Mouse (Mus musculus) A20 (cell line): ENCODE measurements around the gene Ripply2.
"Not testable (repeated sequence)": the region's sequence is repeated elsewhere in the genome, so short reads cannot be mapped to it uniquely, and the experiment has no call there.

ENCODE experiments used
- DNase-seq: peaks from one replicate; pipeline ENCODE4 v3.0.0-alpha.2; 2011; ENCODE audit warnings: low read depth, low spot score

Gene Ripply2

DNA sequence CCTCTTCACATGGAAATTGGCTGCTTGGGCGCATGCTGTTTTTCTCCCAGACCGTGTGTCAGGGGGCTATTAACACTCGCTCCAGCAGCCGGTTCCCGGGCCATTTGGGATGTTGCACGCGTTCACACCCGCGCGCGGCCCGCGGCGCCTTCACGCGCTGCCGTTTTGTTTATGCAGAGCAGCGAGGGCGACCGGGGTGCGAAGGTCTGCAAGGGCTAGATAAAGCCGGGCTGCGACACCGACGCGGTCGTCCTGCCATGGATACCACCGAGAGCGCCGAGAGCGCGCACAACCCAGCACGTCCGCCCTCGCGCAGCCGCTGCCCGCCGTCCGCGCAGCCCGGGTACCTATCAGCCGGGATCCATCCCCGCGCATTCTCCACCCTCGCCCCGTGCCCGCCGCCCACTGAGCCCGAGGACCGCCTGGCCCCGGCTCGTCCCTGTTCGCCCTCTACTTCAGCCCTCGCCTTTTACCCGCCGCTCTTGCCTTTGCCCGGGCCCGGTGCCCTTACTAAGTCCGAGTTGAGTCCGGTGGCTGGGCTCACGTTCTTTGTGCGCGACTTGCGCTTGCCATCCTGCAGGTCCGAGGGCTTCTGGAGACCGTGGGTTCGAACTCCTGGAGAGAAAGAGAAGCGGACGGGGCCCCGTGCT lies at the start of gene Ripply2:
TSS of gene Ripply2 (plus strand) at position 250 of the 650 bp plus-strand sequence.
- DNase-seq, result no peak

- not testable (repeated sequence) for DNase-seq
Observed at GRCm38 (mm10) chr9:86972471-86972870, 42.9 kb upstream of the Ripply2 start.

GRCm38 (mm10) chr9:86973562-86973961 lies 41.8 kb upstream of the Ripply2 start:
- no peak for DNase-seq

DNA sequence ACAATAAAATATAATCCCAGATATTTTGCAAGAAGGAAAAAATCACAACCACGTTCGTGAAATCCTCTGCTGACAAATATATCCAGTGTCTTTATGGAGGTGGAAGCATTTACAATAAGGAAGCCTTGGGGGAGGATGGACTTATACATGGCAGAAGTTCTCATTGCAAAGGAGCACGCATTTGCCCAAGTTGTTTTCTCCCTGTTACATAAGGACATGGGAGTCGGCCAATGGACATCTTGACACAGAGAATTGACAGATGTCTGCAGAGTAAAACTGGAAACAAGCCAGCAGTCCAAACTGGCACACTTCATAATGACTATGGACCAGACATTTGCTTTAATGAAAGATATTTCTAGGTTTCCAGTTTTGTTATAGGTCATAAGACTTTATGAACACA lies 38.4 kb upstream of the Ripply2 start:
- DNase-seq, result no peak

DNA sequence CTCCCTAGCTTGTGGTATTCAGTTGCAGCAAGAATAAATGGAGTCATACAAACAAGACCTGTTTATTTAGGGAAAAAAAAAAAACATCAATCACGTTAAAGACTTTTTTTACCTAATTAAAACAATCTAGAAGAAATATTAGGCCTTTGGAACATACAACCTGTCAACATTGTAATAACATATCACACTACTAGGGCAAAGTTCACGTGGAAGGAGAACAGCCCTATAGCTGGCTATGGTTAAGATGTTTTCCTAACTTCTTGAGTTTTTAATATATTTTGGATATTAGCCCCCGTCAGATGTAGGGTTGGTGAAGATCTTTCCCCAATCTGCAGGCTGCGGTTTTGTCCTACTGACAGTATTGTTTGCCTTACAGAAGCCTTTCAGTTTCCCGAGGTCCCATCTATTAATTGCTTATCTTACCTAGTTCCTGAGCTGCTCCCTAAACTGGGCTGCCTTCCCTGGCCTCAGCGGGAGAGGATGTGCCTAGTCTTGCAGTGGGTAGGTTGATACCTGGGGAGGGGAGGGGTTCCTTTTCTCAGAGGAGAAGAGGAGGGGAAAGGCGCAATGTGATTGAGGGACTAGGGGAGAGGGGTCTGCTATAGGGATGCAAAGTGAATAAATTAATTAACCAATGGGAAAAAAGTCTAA lies 37.0 kb upstream of the Ripply2 start:
- DNase-seq, result no peak

GRCm38 (mm10) chr9:86980048-86980447 lies 35.3 kb upstream of the Ripply2 start:
- no peak for DNase-seq

DNA sequence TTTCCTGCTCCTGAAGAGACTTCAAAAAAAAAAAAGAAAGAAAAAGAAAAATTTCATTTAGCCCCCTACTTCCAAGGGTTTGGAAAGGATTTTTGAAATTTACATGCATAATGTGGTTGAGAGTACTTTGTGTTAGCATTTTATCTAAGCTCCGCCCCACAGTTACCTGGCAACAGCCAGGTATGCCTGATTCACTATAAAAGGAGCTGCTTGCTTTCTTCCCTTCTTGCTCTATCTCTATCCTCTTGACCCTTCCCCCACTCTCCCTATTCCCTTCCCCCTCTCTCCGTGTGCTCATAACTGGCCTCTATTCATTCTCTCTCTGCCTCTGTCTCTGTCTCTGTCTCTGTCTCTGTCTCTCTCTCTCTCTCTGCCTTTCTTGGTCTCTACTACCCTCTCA lies 34.4 kb upstream of the Ripply2 start:
- no peak for DNase-seq

DNA sequence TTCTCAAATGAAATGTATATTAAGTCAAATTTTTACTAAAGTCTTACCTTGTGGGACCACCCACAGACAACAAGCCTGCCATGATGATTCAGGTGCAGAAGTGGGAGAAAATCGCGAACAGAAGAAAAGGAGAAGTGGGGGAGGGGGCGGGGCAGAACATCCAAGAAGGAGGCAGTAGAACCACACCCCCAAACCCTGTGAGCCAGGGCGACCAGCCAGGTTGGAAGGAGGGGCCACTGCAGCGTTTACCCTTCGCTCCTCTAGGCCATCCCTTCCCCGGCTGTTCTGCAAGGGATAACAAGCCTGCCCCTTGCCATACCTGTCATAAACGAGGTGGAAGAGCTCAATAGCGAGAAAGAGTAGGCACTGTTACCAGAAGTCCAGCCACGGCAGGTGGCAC lies 33.8 kb upstream of the Ripply2 start:
- peak; percentile 4 for DNase-seq

- DNase-seq, result no peak
Observed at GRCm38 (mm10) chr9:86984583-86984982, 30.8 kb upstream of the Ripply2 start.

DNA sequence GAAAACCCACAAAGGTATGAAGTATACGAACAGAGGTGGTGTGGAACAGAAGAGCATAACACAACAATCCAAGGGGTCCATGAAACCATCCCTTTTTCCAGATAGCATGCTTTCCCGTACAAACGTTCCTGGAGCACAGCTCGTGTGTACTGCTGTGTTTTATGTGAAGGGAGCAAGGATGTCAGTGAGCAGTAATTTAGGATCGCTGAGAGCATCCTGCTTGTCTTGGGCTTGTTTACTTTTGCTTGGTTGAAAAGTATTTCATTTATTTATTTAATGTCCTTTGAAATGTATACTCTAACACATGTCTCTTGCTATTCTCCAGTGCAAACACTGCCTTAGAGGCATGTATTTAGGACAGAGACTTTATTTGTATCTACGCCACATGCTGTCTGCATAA lies 30.2 kb upstream of the Ripply2 start:
- DNase-seq, result no peak

DNA sequence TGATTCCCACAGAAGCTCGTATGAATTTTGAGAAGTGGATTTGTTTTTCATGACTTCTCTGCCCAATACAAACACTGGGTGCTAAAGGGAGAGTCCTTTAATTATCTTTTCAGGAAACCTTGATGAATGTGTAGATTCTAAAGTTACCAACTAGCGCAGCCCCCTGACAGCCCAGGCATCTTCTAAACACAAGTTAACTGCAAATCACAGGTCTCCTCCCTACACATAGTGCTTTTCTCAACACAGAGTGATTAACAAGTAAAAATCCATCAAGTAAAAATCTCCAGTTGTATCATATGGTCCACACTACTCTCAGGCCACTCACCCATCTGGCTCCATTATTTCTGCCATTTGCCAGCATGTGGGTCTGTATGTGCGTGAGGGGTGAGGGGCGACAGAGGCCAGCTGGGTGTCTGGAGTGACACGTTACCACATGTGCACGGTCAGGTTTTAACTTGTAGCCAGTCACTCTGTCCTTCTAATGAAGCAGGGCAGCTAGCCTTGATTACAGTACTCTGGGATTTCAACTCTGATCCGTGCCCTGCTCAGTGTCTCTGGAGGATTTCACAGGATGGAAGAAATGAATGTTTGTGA lies 28.5 kb upstream of the Ripply2 start:
- DNase-seq, result no peak

GRCm38 (mm10) chr9:86989822-86990221 lies 25.5 kb upstream of the Ripply2 start:
- DNase-seq, result no peak

DNA sequence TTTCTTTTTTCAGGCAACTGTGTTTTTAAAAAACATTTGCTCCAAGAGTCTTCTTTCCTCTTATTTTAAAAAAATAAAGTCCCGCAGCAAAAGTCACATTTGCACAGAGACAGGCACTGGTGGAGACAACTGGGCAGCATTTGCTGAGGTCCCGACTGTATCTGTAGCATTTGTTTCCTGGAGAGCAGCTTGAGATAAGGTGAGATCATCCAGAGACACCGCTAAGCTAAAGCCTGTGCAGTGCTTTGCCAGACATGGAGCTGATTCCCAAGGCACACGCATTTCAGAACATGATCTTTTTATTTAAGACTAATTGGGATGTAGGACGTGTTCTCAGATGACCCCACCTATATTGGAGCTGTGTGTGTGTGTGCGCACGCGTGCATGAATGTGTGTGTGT lies 23.6 kb upstream of the Ripply2 start:
- DNase-seq, result no peak

DNA sequence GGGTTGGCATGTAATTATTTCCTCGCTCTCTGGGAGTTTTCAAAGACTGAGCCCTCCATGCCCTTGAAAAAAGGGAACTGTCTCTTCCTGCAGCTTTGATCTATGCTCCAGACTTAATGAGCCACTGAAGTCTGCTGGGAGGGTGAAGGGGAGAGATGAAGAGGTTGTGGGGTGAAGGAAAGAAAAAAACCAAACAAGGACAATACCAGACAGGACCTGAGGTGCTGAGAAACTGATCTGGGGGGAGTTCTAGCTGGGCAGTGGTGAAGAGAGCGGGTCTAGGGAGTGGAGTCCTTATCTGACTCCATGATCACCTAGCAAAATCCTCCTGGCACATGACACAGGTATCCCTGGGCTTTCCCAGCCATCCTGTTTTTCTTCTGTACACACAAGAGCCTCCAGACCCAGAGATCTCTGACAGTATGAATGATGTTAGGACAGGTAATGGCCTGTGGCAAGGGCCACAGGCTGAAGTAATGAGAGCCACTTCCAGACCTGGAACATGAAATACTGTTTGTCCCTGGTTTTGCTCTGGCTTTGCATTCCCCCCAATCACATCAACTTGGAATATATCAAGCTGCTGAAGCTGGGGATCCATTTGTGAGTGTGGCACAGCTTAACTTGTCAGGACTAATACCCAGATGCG lies 18.2 kb upstream of the Ripply2 start:
- DNase-seq, result no peak

DNA sequence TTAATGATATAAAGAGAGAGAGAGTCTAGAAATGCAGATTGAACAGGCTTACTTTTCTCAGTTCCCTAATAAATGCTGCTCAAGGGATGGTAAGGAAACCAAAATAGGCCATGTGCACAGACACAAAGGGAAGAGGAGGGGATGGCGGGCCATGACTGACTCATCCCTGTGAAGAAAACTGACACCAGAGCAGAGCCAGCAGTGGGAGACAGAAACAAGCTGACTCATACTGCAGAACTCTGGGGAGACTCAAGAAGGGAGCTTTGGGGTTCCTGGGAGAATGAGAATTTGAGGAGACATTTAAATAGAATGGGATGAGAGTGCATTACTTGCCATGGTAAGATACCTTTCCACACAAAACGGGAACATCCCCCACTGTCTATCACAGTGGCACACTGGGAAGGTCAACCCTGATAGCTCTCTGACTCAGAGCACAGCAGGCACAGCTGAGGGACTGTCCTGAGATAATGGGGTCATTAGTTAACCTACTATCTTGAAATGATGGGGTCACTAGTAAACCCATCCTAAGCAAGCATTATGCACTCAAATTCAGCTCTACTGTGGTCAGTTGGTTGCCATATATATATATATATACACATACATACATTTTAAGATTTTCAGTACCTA lies 15.3 kb upstream of the Ripply2 start:
- DNase-seq, result no peak

- no peak for DNase-seq
Observed at GRCm38 (mm10) chr9:87004701-87005434, 10.5 kb upstream of the Ripply2 start.

DNA sequence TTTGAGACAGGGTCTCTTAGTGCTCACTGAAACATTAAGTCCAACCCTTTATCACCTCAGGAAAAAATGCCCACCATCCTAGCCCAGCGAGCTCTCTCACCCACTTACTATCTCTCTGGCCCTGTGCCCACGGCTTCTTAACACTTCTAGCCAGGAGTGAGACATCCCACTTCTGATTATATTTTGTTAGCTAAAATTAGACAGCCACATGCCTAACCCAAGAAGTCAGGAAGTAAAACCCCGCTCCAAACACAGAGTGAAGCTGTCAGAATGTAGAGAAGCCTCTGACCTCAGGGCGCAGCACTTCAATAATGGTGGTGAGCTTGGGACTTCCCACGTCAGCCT lies 9.9 kb upstream of the Ripply2 start:
- DNase-seq, result no peak

GRCm38 (mm10) chr9:87008507-87008906 lies 6.8 kb upstream of the Ripply2 start:
- DNase-seq, result no peak

GRCm38 (mm10) chr9:87008919-87009318 lies 6.4 kb upstream of the Ripply2 start:
- no peak for DNase-seq

GRCm38 (mm10) chr9:87015938-87016294 lies 579 bp downstream of the Ripply2 start:
- DNase-seq, result no peak

- DNase-seq, result peak; percentile 97
Observed at GRCm38 (mm10) chr9:87021778-87022523, 6.6 kb downstream of the Ripply2 start, which contains the start of gene Cyb5r4. Gene Cyb5r4 (plus strand): TSS chr9:87022014.
